Mouse (Mus musculus) embryonic stem cell, embryonic (primary cell): Measurements from ENCODE around the gene Pik3c2g.

Experiments
- CTCF ChIA-PET, 4 experiments: fragments of 300-600 bp in 2 of 4; fragments of 350-600 bp in 2 of 4; sonication (Branson Sonifier 250); formaldehyde crosslinking; loops; one replicate each; lab custom pipeline; 2022; ENCODE audit warnings: inconsistent platforms in 2 of 4; lab: Charles Lee
- POLR2A ChIA-PET, 4 experiments: fragments of 300-600 bp in 2 of 4; fragments of 350-600 bp in 2 of 4; sonication (Branson Sonifier 250); formaldehyde crosslinking; loops; one replicate each; lab custom pipeline; 2022; ENCODE audit warnings: antibody characterized with exemption in 4 of 4, inconsistent platforms in 1 of 4; lab: Charles Lee

Pik3c2g gene

GRCm38 (mm10) chr6:139718416-139718984, 131.5 kb downstream of the Pik3c2g start:
- CTCF ChIA-PET, result interaction anchor here in 1 of 4 experiments (0.5 kb wide), 1 partner anchor 88 kb away, joined by 3 read pairs; no protein-coding TSS in a partner anchor

GRCm38 (mm10) chr6:139719639-139720221, 132.7 kb downstream of the Pik3c2g start:
- POLR2A ChIA-PET, result no interaction called here
- CTCF ChIA-PET, result no interaction called here

More at GRCm38 (mm10) chr6:139718416-139718984, 131.5 kb downstream of the Pik3c2g start:
- POLR2A ChIA-PET, result no interaction called here

- POLR2A ChIA-PET, result no interaction called here
- CTCF ChIA-PET, result no interaction called here
Observed at GRCm38 (mm10) chr6:139735708-139736626, 148.9 kb downstream of the Pik3c2g start.

- CTCF ChIA-PET, result no interaction called here
Observed at GRCm38 (mm10) chr6:139738350-139738749, 151.3 kb downstream of the Pik3c2g start.

GRCm38 (mm10) chr6:139742693-139743432, 155.8 kb downstream of the Pik3c2g start:
- ChIA-PET CTCF (interaction anchor here in 1 of 4 experiments (0.6 kb wide), 1 partner anchor 490 kb away, joined by 5 read pairs; no protein-coding TSS in a partner anchor), POLR2A (no interaction called here)

More at GRCm38 (mm10) chr6:139738350-139738749, 151.3 kb downstream of the Pik3c2g start:
- POLR2A ChIA-PET, result no interaction called here

GRCm38 (mm10) chr6:139746758-139747479, 159.9 kb downstream of the Pik3c2g start:
- ChIA-PET CTCF (no interaction called here), POLR2A (no interaction called here)

GRCm38 (mm10) chr6:139748091-139748771, 161.2 kb downstream of the Pik3c2g start:
- CTCF ChIA-PET, result no interaction called here
- POLR2A ChIA-PET, result no interaction called here

- POLR2A ChIA-PET, result no interaction called here
- CTCF ChIA-PET, result no interaction called here
Observed at GRCm38 (mm10) chr6:139750599-139750998, 163.6 kb downstream of the Pik3c2g start.

- CTCF ChIA-PET, result no interaction called here
Observed at GRCm38 (mm10) chr6:139751022-139751421, 164.0 kb downstream of the Pik3c2g start.

GRCm38 (mm10) chr6:139757876-139758275, 170.9 kb downstream of the Pik3c2g start:
- ChIA-PET CTCF (interaction anchor here in 1 of 4 experiments (0.6 kb wide), 1 partner anchor 695 kb away, joined by 3 read pairs; no protein-coding TSS in a partner anchor), POLR2A (no interaction called here)

More at GRCm38 (mm10) chr6:139751022-139751421, 164.0 kb downstream of the Pik3c2g start:
- POLR2A ChIA-PET, result no interaction called here

GRCm38 (mm10) chr6:139760978-139761377, 174.0 kb downstream of the Pik3c2g start:
- ChIA-PET POLR2A (no interaction called here), CTCF (interaction anchor here in 1 of 4 experiments (0.6 kb wide), 1 partner anchor 236 kb away, joined by 3 read pairs; no protein-coding TSS in a partner anchor)

GRCm38 (mm10) chr6:139764398-139764797, 177.4 kb downstream of the Pik3c2g start:
- ChIA-PET CTCF (no interaction called here), POLR2A (no interaction called here)

- POLR2A ChIA-PET, result interaction anchor here in 1 of 4 experiments (0.6 kb wide), 1 partner anchor 1008 kb away, joined by 3 read pairs; no protein-coding TSS in a partner anchor
- CTCF ChIA-PET, result interaction anchor here in 1 of 4 experiments (0.6 kb wide), 1 partner anchor 12 kb away, joined by 3 read pairs; no protein-coding TSS in a partner anchor
Observed at GRCm38 (mm10) chr6:139769744-139770473, 182.9 kb downstream of the Pik3c2g start.

- POLR2A ChIA-PET, result no interaction called here
- CTCF ChIA-PET, result interaction anchor here in 1 of 4 experiments (0.6 kb wide), 1 partner anchor 12 kb away, joined by 3 read pairs; no protein-coding TSS in a partner anchor
Observed at GRCm38 (mm10) chr6:139770535-139770934, 183.5 kb downstream of the Pik3c2g start.

- ChIA-PET CTCF (interaction anchor here in 1 of 4 experiments (0.5 kb wide), 1 partner anchor 189 kb away, joined by 3 read pairs; no protein-coding TSS in a partner anchor), POLR2A (interaction anchor here in 1 of 4 experiments (0.5 kb wide), 1 partner anchor 346 kb away, joined by 3 read pairs; no protein-coding TSS in a partner anchor)
Observed at GRCm38 (mm10) chr6:139777576-139778282, 190.7 kb downstream of the Pik3c2g start.

- POLR2A ChIA-PET, result no interaction called here
- CTCF ChIA-PET, result interaction anchor here (0.5 to 2.7 kb wide), 6 partner anchors 30 to 1614 kb away, joined by 3 to 15 read pairs (median 4); no protein-coding TSS in a partner anchor
Observed at GRCm38 (mm10) chr6:139780028-139780427, 193.0 kb downstream of the Pik3c2g start.
